Mouse (Mus musculus) embryonic fibroblast, embryonic 13.5 days (primary cell): ENCODE data around the gene Ssna1.
"Not testable (repeated sequence)": the region's sequence is repeated elsewhere in the genome, so short reads cannot be mapped to it uniquely, and the experiment has no call there.

Experiments used
- CTCF ChIP-seq: IDR thresholded peaks from 2 replicates; pipeline ENCODE4 v1.5.1; 2011; ENCODE audit warnings: mild to moderate bottlenecking, control low read depth, low read length, moderate library complexity, borderline replicate concordance; ENCODE audit not compliant: insufficient read depth
- POLR2A ChIP-seq: IDR thresholded peaks from 2 replicates; pipeline ENCODE4 v1.6.1; 2011; ENCODE audit warnings: low read depth, mild to moderate bottlenecking, control low read depth, low read length, moderate library complexity

DNA sequence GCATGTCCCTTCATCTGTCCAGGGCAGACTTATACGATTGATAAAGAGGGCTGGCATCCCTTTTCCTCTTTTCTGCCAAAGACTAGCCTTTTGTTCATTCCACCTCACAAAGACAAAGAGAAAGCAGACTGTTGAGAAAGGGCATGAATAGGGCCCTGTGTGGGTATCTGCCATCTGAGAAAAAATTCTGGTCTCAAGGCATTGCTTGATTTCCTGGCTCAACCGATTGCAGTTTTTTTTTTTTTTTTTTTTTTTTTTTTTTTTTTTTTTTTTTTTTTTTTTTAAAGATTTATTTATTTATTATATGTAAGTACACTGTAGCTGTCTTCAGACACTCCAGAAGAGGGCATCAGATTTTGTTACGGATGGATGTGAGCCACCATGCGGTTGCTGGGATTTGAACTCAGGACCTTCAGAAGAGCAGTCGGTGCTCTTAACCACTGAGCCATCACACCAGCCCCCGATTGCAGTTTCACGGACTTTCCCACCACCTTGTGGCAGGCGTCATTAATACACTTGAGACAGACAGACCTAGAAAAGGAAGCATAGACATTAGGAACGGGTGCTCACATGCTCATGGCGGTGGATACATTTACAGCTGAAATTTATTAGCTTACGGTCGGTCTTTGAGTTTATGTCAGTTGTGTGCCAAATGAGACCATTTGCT lies 15.7 kb downstream of the Ssna1 start:
- TF ChIP-seq POLR2A, CTCF: not testable (repeated sequence)
